Mouse (Mus musculus) small intestine, adult 2 months (tissue): ENCODE data around the gene Gm49416.

Experiments used
- CTCF ChIP-seq: fragments of 200-500 bp; IDR thresholded peaks from 2 replicates; pipeline ENCODE4 v1.5.1; 2012; ENCODE audit warnings: low read depth, mild to moderate bottlenecking, control low read depth, inconsistent platforms, low read length, moderate library complexity, mixed read lengths; ENCODE audit not compliant: insufficient replicate concordance, insufficient read length; ENCODE audit errors: extremely low read depth
- POLR2A ChIP-seq: fragments of 200-500 bp; IDR thresholded peaks from 2 replicates; pipeline ENCODE4 v1.6.1; 2012; ENCODE audit warnings: low read depth, mild to moderate bottlenecking, control low read depth, inconsistent platforms, low read length, moderate library complexity

- TF ChIP-seq POLR2A (no peak), CTCF (no peak)
Observed at GRCm38 (mm10) chr19:8930117-8930516, 41.4 kb downstream of the Gm49416 start.
